Mouse (Mus musculus) heart, embryonic 14.5 days (tissue): ENCODE data around the gene Fhad1. TPM values are rescaled to one million over a fixed set of nuclear protein-coding genes. Genes with fewer than 3 reads are reported as not detected.

Source experiments
- ATAC-seq: fragments of 200-750 bp; cut with Nextera tagmentation; 2 replicates; pipeline ENCODE4 v1.8.0; 2017; ENCODE audit warnings: low read depth, moderate TSS enrichment; ENCODE audit not compliant: insufficient number of reproducible peaks, insufficient read depth, low FRiP score
- H3K27ac ChIP-seq, 2 experiments: fragments of 200-500 bp in 1 of 2; fragments of 300-500 bp in 1 of 2; sonication (generic) in 1 of 2; replicated peaks in 1 of 2; 2 replicates each; pipeline ENCODE4 v1.5.1; 2012 to 2014; ENCODE audit warnings: low read depth in 2 of 2, low read length in 2 of 2, control low read depth in 1 of 2, mild to moderate bottlenecking in 1 of 2, mixed read lengths in 1 of 2; ENCODE audit not compliant: control insufficient read depth in 1 of 2, insufficient read depth in 1 of 2
- H3K27me3 ChIP-seq: fragments of 300-500 bp; sonication (generic); 2 replicates; pipeline ENCODE4 v1.6.1; 2014; ENCODE audit warnings: mild to moderate bottlenecking, low read length, control low read depth; ENCODE audit not compliant: control insufficient read depth, insufficient read depth
- H3K36me3 ChIP-seq: fragments of 300-500 bp; sonication (generic); 2 replicates; pipeline ENCODE4 v1.6.1; 2014; ENCODE audit warnings: mild to moderate bottlenecking, control low read depth, low read length, mixed read lengths; ENCODE audit not compliant: control insufficient read depth, insufficient read depth
- H3K4me1 ChIP-seq, 2 experiments: fragments of 200-500 bp in 1 of 2; fragments of 300-500 bp in 1 of 2; sonication (generic) in 1 of 2; 2 replicates each; pipeline ENCODE4 v1.6.1; 2012 to 2014; ENCODE audit warnings: low read length in 2 of 2, control low read depth in 1 of 2, mixed read lengths in 1 of 2; ENCODE audit not compliant: control insufficient read depth in 2 of 2, insufficient read depth in 2 of 2
- H3K4me2 ChIP-seq: fragments of 300-500 bp; sonication (generic); 2 replicates; pipeline ENCODE4 v1.6.1; 2014; ENCODE audit warnings: mild to moderate bottlenecking, low read length
- H3K4me3 ChIP-seq, 2 experiments: fragments of 200-500 bp in 1 of 2; fragments of 300-500 bp in 1 of 2; sonication (generic) in 1 of 2; 2 replicates each; pipeline ENCODE4 v1.5.1; 2012 to 2014; ENCODE audit warnings: low read length in 2 of 2, mild to moderate bottlenecking in 2 of 2, control low read depth in 1 of 2, low read depth in 1 of 2, moderate library complexity in 1 of 2; ENCODE audit not compliant: control insufficient read depth in 1 of 2, insufficient read depth in 1 of 2
- H3K9ac ChIP-seq: fragments of 300-500 bp; sonication (generic); 2 replicates; pipeline ENCODE4 v1.6.1; 2014; ENCODE audit warnings: mild to moderate bottlenecking, low read length
- H3K9me3 ChIP-seq: fragments of 300-500 bp; sonication (generic); 2 replicates; pipeline ENCODE4 v1.6.1; 2016; ENCODE audit warnings: low read length, control low read depth; ENCODE audit not compliant: control insufficient read depth
- WGBS: fragments of 180-500 bp; shearing (Covaris S2); extraction: QIAGEN DNeasy Blood & Tissue Kit; methylation state at CpG from one replicate; pipeline ENCODE4 v1.1.7; 2014; 5-methylcytosine and 5-hydroxymethylcytosine counted together
- polyA plus RNA-seq: library from polyadenylated mRNA; unstranded; fragments of >200 nt; fragmentation: Nextera tagmentation; extraction: Ambion mirVana; gene quantifications from 2 replicates; pipeline ENCODE4 v1.2.1, GENCODE M21; 2014

Gene Fhad1
- polyA plus RNA-seq, 1 experiment from 2014 or later, result 3.3 TPM

DNA sequence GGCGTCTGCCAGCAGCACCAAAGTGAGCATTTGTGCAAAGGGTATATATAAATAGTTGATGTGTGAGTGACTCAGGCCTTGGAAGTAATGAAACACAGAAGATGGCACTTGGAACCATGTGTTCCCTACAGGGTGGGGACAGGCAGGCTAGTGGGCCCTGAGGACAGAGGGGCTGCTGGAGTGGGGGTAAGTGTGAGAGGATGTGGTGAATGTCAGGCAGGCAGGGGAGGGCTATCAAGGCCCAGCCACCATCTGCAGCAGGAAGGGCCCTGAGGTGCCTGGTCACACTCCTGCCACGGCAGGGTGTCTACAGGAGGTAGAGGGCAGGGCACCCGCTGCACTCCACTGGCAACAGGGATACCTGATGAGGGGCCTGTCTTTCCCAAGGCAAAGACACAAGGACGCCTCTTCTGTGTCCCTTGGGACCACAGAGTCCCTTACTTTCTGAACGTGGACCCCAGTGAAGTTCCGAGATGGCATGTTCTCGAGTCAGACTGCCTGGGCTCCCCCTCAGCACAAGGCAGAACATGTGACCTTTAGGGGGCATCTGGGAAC lies 151.1 kb downstream of the Fhad1 start:
- Histone ChIP-seq H3K36me3 (peaks cover 46% of the 10 kb centered on the region), H3K4me2 (no peak overlapping the region), H3K27ac (peak overlapping the region; percentile 15 to 61), H3K9me3 (no peaks in the 10 kb centered on the region), H3K4me3 (no peak overlapping the region), H3K9ac (peak overlapping the region; percentile 6; the same call in 1 of the 2 replicates), H3K4me1 (peaks cover 43 to 46% of the 10 kb centered on the region in 2 experiments), H3K27me3 (no peaks in the 10 kb centered on the region)
- ATAC-seq, result no peak
- 76% methylated on average over 7 of the region's 7 CpGs for WGBS

DNA sequence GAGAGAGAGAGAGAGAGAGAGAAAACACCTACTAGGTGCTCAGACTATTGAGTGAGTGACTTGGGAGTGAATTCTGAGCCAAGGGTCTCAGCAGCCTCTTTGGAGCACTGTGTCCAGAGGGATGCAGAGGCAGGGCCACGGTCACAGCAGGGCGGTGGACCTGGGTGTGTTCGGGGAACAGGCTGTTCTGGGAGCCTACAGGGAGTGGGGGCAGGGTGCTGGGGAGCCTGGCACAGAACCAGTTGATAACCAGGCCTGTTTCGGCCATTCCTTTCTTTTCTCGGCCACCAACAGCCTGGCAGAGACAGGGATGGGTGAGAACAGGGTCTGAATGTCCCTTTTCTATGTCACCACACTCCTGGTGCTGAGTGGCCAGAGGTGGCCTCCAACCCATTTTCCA lies 152.0 kb downstream of the Fhad1 start:
- Histone ChIP-seq H3K9ac (peak overlapping the region; percentile 4), H3K4me3 (no peak overlapping the region), H3K27me3 (no peaks in the 10 kb centered on the region), H3K4me2 (no peak overlapping the region), H3K9me3 (no peaks in the 10 kb centered on the region), H3K27ac (peak overlapping the region; percentile 15 to 61; a peak in 2 of 4 replicates), H3K36me3 (peaks cover 52% of the 10 kb centered on the region), H3K4me1 (peaks cover 37 to 39% of the 10 kb centered on the region in 2 experiments)
- ATAC-seq, result no peak
- WGBS, result 33% methylated on average over 5 of the region's 5 CpGs

GRCm38 (mm10) chr4:141861591-141862295 lies 153.1 kb downstream of the Fhad1 start:
- Histone ChIP-seq H3K4me2 (no peak overlapping the region), H3K4me3 (no peak overlapping the region), H3K4me1 (peaks cover 25 to 28% of the 10 kb centered on the region in 2 experiments), H3K36me3 (peaks cover 52% of the 10 kb centered on the region), H3K27ac (no peak overlapping the region), H3K9ac (no peak overlapping the region), H3K27me3 (no peaks in the 10 kb centered on the region), H3K9me3 (no peaks in the 10 kb centered on the region)
- no peak for ATAC-seq
- WGBS, result 90% methylated on average over 17 of the region's 17 CpGs

GRCm38 (mm10) chr4:141860246-141860841 lies 154.5 kb downstream of the Fhad1 start:
- Histone ChIP-seq H3K36me3 (peaks cover 50% of the 10 kb centered on the region), H3K4me1 (peaks cover 13 to 15% of the 10 kb centered on the region in 2 experiments), H3K9ac (no peak overlapping the region), H3K4me3 (no peak overlapping the region), H3K4me2 (no peak overlapping the region), H3K27ac (no peak overlapping the region), H3K9me3 (no peaks in the 10 kb centered on the region), H3K27me3 (no peaks in the 10 kb centered on the region)
- WGBS, result 77% methylated on average over 19 of the region's 19 CpGs
- ATAC-seq, result no peak

DNA sequence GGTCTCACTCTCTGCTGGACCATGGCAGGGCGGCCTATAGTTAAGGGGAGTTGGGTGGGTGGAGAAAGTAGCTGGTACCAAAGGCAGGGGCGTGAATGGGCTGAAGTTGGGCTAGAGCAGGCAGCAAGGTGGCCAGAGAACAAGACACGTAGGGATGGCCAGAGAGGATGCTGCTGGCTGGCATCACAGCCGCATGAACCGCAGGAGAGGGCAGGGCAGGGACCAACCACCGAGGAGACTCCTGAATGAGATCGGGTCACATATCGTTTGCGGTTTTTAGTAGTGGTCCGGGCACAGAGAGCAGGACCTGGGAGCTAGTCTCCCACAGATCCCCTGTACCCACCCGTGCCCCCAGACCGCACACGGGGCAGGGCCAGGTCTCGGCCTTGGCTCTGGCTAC lies 155.5 kb downstream of the Fhad1 start:
- H3K4me1 ChIP-seq, result peaks cover 13 to 15% of the 10 kb centered on the region in 2 experiments
- no peak overlapping the region for H3K27ac ChIP-seq
- no peak overlapping the region for H3K4me3 ChIP-seq
- H3K9me3 ChIP-seq, result no peaks in the 10 kb centered on the region
- ATAC-seq, result no peak
- H3K4me2 ChIP-seq, result no peak overlapping the region
- 97% methylated on average over 14 of the region's 14 CpGs for WGBS
- H3K36me3 ChIP-seq, result peaks cover 43% of the 10 kb centered on the region
- no peak overlapping the region for H3K9ac ChIP-seq
- H3K27me3 ChIP-seq, result no peaks in the 10 kb centered on the region

DNA sequence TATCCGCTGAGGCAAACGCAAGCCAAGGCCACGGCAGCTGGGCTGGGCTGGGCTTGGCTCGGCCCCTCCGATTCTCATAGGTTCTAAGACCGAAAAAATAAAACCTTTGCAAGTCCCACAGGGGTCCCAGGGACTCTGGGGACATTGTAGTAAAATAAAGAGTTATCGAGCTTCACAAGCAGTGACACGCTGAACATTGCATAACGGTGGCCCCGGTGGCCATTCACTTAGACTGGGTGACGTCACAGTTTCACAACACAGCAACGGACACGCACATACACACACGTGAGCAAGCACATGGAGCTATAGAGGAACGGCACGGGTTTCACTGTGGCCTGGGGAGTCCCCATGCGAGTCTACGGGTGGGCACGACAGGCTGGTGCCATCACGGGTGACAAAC lies 156.4 kb downstream of the Fhad1 start:
- ATAC-seq, result no peak

DNA sequence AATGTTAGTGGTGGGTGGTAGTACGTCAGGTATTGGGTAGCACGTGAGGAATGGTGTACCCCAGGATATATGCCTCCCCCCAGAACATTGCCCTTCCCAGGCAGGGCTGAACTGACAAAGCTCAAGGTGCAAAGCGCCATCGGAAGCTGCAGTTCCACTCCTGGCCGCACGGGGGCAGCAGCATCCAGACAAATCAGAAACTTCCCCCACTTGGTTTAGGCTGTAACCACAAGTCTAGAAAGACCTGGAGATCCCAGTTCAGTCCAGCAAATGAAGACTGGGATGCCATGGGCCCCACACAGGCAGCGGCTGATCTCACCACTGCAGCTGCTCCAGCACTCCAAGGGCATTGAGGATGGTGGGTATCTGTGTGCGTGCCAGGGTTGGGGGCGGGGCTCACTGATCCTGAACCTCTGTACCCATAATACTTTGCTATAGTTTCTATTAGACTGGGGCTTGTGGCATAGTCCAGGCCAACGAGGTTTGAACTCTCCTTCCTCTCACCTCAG lies 157.4 kb downstream of the Fhad1 start:
- Histone ChIP-seq H3K27ac (peak overlapping the region; percentile 33 to 39; a peak in 1 of 4 replicates), H3K4me2 (no peak overlapping the region), H3K4me1 (no peaks in the 10 kb centered on the region; a peak in 1 of 4 replicates), H3K4me3 (no peak overlapping the region), H3K9me3 (no peaks in the 10 kb centered on the region), H3K9ac (no peak overlapping the region), H3K36me3 (peaks cover 42% of the 10 kb centered on the region), H3K27me3 (no peaks in the 10 kb centered on the region)
- peak; percentile 62 for ATAC-seq
- 18% methylated on average over 10 of the region's 10 CpGs for WGBS

More for the DNA sequence above, 156.4 kb downstream of the Fhad1 start:
- Histone ChIP-seq H3K4me2 (no peak overlapping the region), H3K9me3 (no peaks in the 10 kb centered on the region), H3K4me1 (peaks cover 6 to 9% of the 10 kb centered on the region in 2 experiments), H3K4me3 (no peak overlapping the region), H3K36me3 (peaks cover 43% of the 10 kb centered on the region), H3K27ac (no peak overlapping the region), H3K9ac (no peak overlapping the region), H3K27me3 (no peaks in the 10 kb centered on the region)
- 90% methylated on average over 18 of the region's 20 CpGs for WGBS
